Mouse (Mus musculus) retina, adult 2 months (tissue): ENCODE results near the gene Mfsd12.
A peak's percentile ranks its signal among the peaks of the same experiment; 100 is the strongest.

Experiments
- DNase-seq: peaks from one replicate; pipeline ENCODE4 v3.0.0-alpha.2; 2012; ENCODE audit warnings: low read depth, low spot score

The Mfsd12 gene

DNA sequence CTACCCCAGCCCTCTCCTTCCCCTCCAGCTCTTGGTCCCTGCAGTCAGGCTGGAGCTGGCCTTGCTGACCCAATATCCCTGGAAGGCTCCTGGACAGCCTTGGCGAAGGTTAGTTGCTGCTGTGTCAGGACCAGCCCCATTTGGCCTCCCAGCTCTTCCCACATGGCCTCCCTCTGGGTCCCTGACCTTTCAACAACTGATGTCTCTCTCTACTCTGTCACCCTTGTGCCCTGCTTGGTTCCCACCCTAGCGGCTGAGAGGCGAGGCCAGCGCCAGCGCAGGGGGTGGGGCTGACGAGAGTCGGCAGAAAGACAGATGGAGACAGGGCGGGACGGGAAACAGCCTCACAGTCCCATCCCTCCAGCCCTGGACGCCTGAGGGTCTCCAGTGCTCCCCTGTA lies 28.9 kb upstream of the Mfsd12 start, which contains the start of gene Tbxa2r:
TSS of gene Tbxa2r (plus strand) at position 346 of the 400 bp plus-strand sequence.
- no peak for DNase-seq

DNA sequence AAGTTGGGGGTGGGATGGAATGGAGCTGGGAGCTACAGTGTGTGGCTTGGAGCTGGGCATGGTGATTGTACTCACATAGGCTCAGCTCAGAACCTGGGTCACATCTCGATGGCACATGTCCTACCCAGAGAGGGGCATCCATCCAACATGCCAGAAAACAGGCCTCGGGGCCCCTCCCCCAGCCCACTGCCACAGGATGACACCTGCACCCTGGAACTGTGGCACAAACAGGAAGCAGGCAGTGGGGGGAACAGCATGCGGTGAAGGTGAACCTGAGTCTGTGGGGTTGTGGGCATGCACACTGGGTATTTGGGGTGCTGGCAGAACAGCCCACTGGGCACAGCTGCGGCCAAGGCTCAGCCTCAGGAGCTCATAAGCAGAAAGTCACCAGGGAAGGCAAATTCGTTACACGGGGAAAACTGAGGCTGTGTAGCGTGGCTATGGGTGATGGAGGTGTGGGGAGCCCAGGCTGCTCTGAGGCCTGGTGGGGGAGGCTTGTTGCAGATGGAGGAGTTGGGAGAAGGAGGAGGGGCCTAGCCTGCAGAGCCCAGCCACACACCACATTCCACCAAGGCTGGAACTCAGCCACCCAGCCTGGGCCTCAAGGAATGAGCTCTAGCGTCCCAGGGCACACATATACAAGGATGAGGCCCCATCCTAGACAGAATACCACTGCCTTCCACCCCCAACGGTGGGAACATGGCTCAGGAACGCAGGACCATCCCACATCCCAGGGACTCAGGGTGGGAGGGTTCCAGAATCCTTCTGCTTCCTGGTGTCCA lies 27.9 kb upstream of the Mfsd12 start:
- no peak for DNase-seq

DNA sequence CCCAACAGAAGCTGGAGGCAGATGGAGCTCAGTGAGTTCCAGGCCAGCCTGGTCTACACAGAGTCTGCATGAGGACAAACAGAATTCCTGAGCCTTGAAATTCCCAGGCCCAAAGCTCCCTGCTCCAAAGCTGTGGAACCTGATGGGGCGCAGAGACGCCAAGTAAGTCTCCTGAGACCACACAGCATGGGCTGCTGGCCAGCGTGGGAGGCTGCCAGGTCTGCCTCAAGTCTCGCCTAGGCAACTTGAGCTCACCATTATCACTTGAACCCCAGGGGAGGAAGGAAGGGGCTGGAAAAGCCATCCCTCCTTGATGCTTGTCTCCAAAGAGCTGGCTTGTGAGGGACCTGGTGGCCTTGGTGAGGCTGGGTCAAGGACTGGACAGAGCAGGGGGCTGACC lies 27.3 kb upstream of the Mfsd12 start:
- no peak for DNase-seq

DNA sequence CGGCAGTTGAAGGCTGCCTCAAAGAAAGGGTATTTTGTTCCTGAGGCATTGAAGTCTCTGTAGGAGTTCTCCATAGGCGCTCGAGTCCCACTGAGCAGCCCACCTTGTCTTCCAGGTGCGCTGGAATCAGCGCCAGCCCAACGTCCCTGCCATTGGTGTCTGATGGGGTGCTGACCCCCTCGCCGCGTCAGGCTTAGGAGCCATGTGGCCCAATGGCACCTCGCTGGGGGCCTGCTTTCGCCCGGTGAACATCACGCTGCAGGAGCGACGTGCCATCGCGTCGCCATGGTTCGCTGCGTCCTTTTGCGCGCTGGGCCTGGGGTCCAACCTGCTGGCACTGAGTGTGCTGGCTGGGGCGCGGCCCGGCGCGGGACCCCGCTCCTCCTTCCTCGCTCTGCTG lies 25.0 kb upstream of the Mfsd12 start:
- DNase-seq = no peak

GRCm38 (mm10) chr10:81334324-81334723 lies 23.0 kb upstream of the Mfsd12 start:
- no peak for DNase-seq

DNA sequence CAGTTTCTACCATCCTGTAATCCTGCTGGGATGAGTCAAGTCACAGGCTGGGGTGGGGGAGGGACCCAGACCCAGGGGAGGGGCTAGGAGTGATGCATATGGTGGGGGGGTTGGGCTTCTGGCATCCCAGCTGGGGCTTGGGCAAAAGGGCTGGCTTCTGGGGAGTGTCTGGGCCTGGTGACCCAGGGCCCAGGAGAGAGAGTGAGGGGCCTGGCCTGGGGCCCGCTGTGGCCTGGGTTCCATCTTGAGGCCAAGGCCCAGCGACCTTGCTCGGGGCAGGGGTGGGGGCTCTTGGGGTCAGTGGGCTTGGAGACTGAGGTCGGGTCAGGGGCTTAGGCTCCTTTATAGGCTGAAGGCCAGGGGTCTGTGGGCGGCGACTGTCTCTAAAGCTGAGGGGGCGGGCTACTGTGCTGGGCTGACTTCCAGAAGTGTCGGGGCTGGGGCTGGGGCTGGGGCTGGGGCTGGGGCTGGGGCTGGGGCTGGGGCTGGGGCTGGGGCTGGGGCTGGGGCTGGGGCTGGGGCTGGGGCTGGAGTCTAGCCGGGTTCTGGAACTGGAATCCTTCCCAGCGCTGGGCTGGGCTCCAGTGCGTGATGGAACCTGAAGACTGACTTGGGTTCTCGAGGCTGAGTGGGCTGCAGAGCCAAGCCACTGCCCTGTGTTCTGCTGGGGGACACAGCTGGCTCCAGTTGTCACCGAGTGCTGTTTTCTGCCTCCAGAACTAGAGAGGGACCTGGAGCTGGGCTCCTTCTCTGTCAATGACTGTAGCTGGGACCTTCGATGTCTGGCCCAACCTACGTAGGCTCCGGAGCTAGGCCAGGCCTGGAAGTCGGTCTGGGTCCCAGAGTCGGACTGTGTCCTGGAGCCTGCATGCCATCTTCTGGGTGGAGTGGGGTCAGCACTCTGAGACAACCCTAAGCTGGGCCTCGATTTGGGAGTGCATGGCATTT lies 21.6 kb upstream of the Mfsd12 start:
- no peak for DNase-seq

DNA sequence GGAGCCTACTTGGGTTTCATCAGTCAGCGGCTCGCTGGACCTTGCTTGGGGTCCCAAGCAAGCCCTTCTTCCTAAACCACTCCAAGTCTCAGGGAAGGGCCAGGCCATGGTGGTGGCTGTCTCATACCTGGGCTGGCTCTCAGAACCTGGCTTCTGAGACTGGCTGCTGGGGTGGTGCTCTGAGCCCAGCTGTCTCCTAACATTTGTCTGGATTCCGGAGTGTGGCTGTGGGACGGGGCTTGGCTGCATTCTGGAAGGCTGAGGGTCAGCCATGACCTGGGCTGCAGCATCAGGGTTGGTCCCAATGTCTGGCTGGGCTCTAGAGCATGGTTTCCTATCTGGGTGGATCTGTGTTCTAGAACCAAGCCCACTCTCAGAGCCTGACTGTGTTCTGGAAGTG lies 20.7 kb upstream of the Mfsd12 start:
- DNase-seq = no peak

DNA sequence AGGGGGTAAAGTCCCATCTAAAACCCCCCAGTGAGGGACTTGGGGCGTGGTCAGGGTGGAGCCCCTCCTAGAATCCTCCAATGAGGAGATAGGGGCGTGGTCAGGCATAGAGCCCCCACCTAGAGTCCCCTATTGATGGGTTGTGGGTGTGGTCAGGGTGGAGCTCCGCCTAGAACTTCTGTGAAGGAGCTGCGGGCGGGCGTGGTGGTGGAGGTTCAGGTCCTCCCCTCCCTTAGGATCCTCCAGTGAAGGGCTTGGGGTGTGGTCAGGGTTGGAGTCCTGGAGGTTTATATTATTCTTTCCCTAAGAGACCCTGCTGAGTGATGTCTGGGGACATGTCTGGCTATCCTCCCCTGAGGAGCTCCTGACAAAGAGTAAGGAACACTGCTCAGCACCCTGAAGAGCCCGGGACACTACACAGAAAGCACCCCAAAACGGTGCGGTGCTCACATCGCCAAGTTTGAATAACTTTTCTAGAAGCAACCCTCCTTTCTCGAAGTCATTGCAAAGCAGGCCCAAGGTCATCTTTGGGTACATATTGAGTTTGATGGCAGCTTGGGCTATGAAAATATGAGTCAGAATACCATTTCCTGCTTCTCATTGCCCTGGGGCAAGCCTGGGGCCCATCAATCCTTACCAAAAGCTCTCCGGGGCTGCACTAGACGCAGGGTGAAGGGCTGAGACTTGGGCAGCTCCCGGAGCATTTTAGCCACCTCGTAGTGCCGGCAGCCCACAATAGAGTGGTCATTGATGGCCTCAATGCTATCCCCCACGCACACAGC lies 16.5 kb upstream of the Mfsd12 start:
- no peak for DNase-seq

GRCm38 (mm10) chr10:81341333-81341949 lies 15.8 kb upstream of the Mfsd12 start:
- DNase-seq = no peak

DNA sequence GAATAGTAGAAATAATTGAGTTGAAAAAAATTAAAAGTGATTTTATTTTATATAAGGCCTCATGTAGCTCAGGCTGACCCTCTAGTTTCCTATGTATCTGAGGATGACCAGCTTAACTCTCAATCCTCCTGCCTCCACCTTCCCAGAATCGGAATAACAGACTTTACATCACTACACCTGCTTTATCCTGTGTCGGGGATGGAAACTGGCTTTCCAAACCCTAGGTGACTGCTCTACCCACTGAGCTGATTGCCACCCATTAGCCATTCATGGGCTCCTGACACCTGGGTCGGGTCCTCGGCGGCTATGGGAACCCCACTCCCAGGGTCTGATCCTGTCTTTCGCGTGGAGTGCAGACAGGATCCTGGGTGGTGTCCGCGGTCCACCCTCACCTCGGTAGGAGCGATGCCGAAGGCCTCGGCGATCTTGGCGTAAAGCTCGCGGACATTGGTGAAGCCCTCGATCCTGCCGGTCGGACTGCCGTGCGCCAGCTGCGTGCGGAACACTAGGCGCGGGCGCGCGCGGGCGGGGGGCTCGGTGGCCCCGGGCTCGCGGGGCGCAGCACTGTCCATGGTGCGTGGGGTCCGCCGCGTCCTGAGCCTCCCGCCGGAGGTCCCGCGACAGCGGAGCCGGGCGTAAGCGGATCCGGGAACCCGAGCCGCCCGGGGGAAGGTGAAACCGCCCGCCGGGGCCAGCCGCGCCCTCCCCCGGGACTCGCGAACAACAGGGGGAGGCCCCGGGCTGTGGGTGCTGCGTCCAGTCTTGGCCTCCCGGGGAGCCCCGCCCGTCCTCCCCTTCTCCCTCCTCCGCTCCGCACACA lies 14.4 kb upstream of the Mfsd12 start, which contains the start of gene Gipc3:
TSS of gene Gipc3 (minus strand) at position 581 of the 820 bp plus-strand sequence.
- no peak for DNase-seq

- DNase-seq = no peak
Observed at GRCm38 (mm10) chr10:81344421-81345161, 12.7 kb upstream of the Mfsd12 start.

GRCm38 (mm10) chr10:81345162-81345534 lies 12.1 kb upstream of the Mfsd12 start:
- DNase-seq = no peak

GRCm38 (mm10) chr10:81346453-81347067 lies 10.7 kb upstream of the Mfsd12 start:
- DNase-seq = no peak

DNA sequence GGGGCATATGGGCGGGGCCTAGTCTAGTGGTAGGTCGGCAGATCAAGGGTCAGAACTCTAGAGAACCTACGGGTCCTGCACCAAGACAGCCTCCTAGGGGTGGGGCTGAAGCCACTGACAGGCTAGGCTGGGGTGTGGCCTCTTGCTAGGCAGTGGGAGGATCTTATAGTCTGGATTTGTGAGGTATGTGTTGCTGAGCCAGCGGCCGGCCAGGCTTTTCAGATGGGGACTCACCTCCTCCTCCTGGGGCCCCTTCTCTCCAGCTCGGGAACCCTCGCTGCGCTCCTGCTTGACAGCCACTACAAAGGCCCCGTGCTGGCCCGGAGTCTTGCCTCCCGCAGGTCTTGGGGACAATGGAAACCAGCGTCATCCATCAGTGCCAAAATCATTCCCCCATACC lies 8.1 kb upstream of the Mfsd12 start:
- no peak for DNase-seq

DNA sequence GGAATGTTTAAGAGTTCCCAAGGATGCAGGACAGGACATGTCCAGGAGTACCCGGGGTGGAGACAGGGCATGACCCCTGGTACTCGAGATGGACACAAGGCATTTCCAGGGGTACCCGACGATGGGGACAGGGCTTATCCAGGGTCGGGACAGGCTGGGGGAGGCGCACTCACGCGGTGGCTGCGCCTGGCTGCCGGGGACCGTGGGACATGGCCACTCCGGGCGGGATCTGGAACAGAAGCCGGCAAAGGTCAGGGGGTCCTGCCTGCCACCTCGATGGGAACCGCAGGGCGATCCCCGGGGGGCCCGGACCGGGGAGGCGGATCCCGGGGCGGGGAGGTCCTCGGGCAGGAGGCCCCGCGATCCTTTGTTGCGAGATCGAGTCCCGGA lies 7.3 kb upstream of the Mfsd12 start:
- no peak for DNase-seq

DNA sequence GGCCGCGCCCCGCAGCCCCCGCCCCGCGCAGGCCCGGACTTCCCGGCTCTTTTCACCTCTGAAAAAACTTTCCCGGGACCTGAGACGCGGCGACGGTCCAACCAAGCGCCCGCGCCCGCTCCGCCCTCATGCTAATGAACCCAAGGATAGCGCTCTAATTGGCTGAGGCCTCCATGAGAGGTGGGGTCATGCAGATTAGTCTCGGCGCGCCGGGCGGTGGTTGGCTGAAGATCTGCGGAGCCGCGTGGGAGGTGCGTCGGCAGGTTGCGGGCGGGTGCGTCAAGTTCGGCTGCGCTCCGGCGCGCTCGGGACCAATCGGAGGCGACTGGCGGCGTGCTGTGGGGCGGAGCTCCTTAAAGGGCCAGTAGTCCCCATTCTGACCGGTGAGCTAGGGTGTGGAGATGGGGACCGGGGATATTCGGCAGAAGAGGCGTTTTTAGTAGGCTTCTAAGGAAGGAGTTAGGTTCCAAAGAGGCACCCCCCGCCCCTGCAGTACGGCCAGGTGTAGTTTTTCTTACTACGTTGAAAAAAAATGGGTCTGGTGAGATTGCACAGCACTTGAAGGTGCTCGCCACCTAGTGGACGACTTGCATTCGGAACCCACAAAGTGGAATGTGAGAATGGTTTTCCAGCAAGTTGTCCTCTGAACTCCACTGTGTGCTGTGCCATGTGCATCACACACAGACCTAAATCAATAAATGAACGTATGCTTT lies 6.8 kb upstream of the Mfsd12 start, which contains the start of gene Hmg20b:
TSS of gene Hmg20b (minus strand) at position 130 of the 713 bp plus-strand sequence.
- peak; percentile 94 for DNase-seq

DNA sequence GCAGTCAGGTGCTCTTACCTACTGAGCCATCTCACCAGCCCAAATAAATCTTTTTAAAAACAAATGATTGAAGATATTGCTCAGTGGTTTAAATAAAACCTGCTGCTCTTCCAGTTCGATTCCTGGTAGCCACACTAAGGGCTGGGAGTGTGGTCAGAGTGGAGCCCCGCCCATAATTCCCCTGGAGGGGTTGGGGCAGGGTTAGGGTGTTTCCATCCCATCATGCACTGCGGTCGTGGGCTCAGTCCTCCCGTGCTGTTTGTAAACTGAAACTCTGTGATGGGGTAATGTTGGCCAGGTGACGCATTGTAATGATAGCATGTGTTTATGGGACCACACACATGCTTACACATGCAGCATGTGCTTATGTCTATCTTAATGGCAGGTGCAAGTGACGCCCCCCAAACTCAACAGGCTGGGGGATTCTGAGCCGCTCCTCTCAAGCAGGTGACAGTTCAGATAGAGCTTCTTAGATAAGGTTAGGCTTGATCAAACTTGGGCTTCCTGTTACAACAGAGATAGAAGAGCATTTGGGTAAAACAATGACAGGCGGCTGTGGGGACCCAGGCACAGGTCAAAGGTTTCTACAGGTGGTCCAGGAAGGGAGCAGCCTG lies 5.5 kb upstream of the Mfsd12 start:
- DNase-seq = no peak
